ENCODE assay signal across 28 mouse cellular contexts in the genomic region with DNA sequence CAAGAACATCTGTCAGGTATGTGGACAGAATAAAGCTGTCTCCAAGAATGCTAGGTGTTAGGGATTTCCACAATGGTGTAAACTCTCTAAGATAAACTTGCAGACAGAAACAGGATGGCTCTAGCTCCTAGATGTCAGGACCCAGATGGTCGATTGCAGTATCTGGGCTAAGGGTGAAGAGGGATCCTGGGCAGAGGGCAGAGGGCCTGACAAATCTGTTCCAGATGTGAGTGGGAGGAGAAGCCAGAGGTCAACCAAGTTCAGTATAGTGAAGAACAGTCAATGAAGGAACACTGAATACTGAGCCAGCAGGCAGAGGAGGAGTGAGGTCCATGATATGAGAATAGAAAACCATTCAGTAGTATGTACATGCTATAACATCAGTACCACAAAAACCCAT.
DNase-seq lines count a peak whose midpoint lies in the region; ATAC-seq and TF ChIP-seq lines count a peak whose summit lies in the region.
"Had no signal": no experiment of that assay in that cellular context is flagged by ENCODE, and none has a peak within 500 bp of the region (broad histone marks: within the 10 kb centered on the region; RNA-seq: fewer than 3 reads in every experiment).

No protein-coding gene starts in this region.

- H3K27me3 ChIP-seq in embryonic facial prominence, embryonic 10.5 days (replicated peaks; ENCODE audit: low read depth, poor library complexity, severe bottlenecking) = no peaks in the 10 kb centered on the region
- H3K27me3 ChIP-seq in neural tube, embryonic 11.5 days (ENCODE audit: control insufficient read depth, insufficient read depth, low read length) = no peaks in the 10 kb centered on the region
- H3K27me3 ChIP-seq in heart, embryonic 10.5 days (ENCODE audit: insufficient read depth, poor library complexity, severe bottlenecking) = no peaks in the 10 kb centered on the region
- H3K27me3 ChIP-seq in heart, embryonic 11.5 days (ENCODE audit: control insufficient read depth, insufficient read depth, low read length) = no peaks in the 10 kb centered on the region
- H3K27me3 ChIP-seq: forebrain, embryonic 13.5 days; heart, embryonic 12.5 days; kidney, embryonic 15.5 days had no signal

- H3K4me3 ChIP-seq in lung, adult 2 months (replicated peaks; ENCODE audit: extremely low read depth, low read depth, low read length) = no peak overlapping the region
- no peak overlapping the region for H3K4me3 ChIP-seq in embryonic facial prominence, embryonic 10.5 days
- H3K4me3 ChIP-seq in neural tube, embryonic 11.5 days (ENCODE audit: low read depth, low read length) = no peak overlapping the region
- H3K4me3 ChIP-seq in heart, embryonic 10.5 days = no peak overlapping the region
- H3K4me3 ChIP-seq in heart, embryonic 11.5 days (ENCODE audit: low read depth, low read length) = no peak overlapping the region
- H3K4me3 ChIP-seq: forebrain, embryonic 13.5 days; heart, embryonic 12.5 days; kidney, embryonic 15.5 days; layer of hippocampus, adult 2 months had no signal

- 0 out of 2 replicates have a peak, but pooled peaks cover 4% of the 10 kb centered on the region for H3K9me3 ChIP-seq in embryonic facial prominence, embryonic 10.5 days
- no peaks in the 10 kb centered on the region for H3K9me3 ChIP-seq in neural tube, embryonic 11.5 days (ENCODE audit: control insufficient read depth, low read length)
- no peaks in the 10 kb centered on the region for H3K9me3 ChIP-seq in heart, embryonic 10.5 days
- H3K9me3 ChIP-seq in heart, embryonic 11.5 days (replicated peaks; ENCODE audit: control insufficient read depth, low read length) = no peaks in the 10 kb centered on the region
- H3K9me3 ChIP-seq: forebrain, embryonic 13.5 days; heart, embryonic 12.5 days; kidney, embryonic 15.5 days had no signal

- no peak for TF ChIP-seq POLR2A in lung, adult 2 months (IDR thresholded peaks at IDR 0.05; ENCODE audit: borderline replicate concordance, extremely low read depth, low read depth, low read length)

- no peak overlapping the region for H3K9ac ChIP-seq in neural tube, embryonic 11.5 days (ENCODE audit: low read length)
- H3K9ac ChIP-seq in heart, embryonic 11.5 days (ENCODE audit: low read depth, low read length) = no peak overlapping the region
- H3K9ac ChIP-seq: forebrain, embryonic 13.5 days; heart, embryonic 12.5 days; hindbrain, embryonic 14.5 days; kidney, embryonic 15.5 days had no signal

- no peaks in the 10 kb centered on the region for H3K4me1 ChIP-seq in lung, adult 2 months (ENCODE audit: control insufficient read depth, insufficient read depth, low read length)
- peaks cover 37% of the 10 kb centered on the region for H3K4me1 ChIP-seq in embryonic facial prominence, embryonic 10.5 days
- no peaks in the 10 kb centered on the region for H3K4me1 ChIP-seq in neural tube, embryonic 11.5 days (ENCODE audit: control insufficient read depth, insufficient read depth, low read length)
- no peaks in the 10 kb centered on the region for H3K4me1 ChIP-seq in heart, embryonic 10.5 days
- H3K4me1 ChIP-seq in heart, embryonic 11.5 days (ENCODE audit: control insufficient read depth, insufficient read depth, low read length) = no peaks in the 10 kb centered on the region
- H3K4me1 ChIP-seq: forebrain, embryonic 13.5 days; kidney, embryonic 15.5 days had no signal

- no peak overlapping the region; the same call in 1 of the 2 replicates for H3K27ac ChIP-seq in embryonic facial prominence, embryonic 10.5 days (replicated peaks)
- H3K27ac ChIP-seq in neural tube, embryonic 11.5 days (ENCODE audit: low read depth, low read length) = no peak overlapping the region
- no peak overlapping the region for H3K27ac ChIP-seq in heart, embryonic 10.5 days
- H3K27ac ChIP-seq in heart, embryonic 11.5 days (ENCODE audit: low read depth, low read length) = no peak overlapping the region
- H3K27ac ChIP-seq: forebrain, embryonic 13.5 days; hindbrain, embryonic 14.5 days; kidney, embryonic 15.5 days; layer of hippocampus, adult 2 months; macrophage had no signal

- ATAC-seq in neural tube, embryonic 11.5 days (ENCODE audit: insufficient read depth, low FRiP score, low TSS enrichment) = no peak
- ATAC-seq in heart, embryonic 11.5 days (replicated peaks; ENCODE audit: insufficient number of reproducible peaks, low FRiP score, low TSS enrichment) = no peak
- ATAC-seq: forebrain, embryonic 13.5 days; inflammation-experienced regulatory T-cells, adult 6 months had no signal

- H3K4me2 ChIP-seq in neural tube, embryonic 11.5 days (ENCODE audit: low read depth) = no peak overlapping the region
- H3K4me2 ChIP-seq in heart, embryonic 11.5 days = no peak overlapping the region
- H3K4me2 ChIP-seq: forebrain, embryonic 13.5 days; heart, embryonic 12.5 days; hindbrain, embryonic 14.5 days; kidney, embryonic 15.5 days; liver, embryonic 11.5 days had no signal

- no peak for TF ChIP-seq CTCF in lung, adult 2 months (IDR thresholded peaks at IDR 0.05; ENCODE audit: insufficient read depth, low read length)

- no peaks in the 10 kb centered on the region for H3K36me3 ChIP-seq in embryonic facial prominence, embryonic 10.5 days (replicated peaks)
- no peaks in the 10 kb centered on the region for H3K36me3 ChIP-seq in neural tube, embryonic 11.5 days (ENCODE audit: control insufficient read depth, insufficient read depth, low read length)
- no peaks in the 10 kb centered on the region for H3K36me3 ChIP-seq in heart, embryonic 10.5 days
- no peaks in the 10 kb centered on the region for H3K36me3 ChIP-seq in heart, embryonic 11.5 days (ENCODE audit: control insufficient read depth, insufficient read depth, low read length)
- H3K36me3 ChIP-seq: heart, embryonic 12.5 days; kidney, embryonic 15.5 days had no signal

- 36% methylated on average over 1 of the region's 1 CpGs for WGBS in lung, adult 2 months
- 23% methylated on average over 1 of the region's 1 CpGs for WGBS in embryonic facial prominence, embryonic 10.5 days
- 42% methylated on average over 1 of the region's 1 CpGs for WGBS in neural tube, embryonic 11.5 days
- 21% methylated on average over 1 of the region's 1 CpGs for WGBS in heart, embryonic 10.5 days
- WGBS in heart, embryonic 11.5 days (ENCODE audit: insufficient replicate concordance) = 29% methylated on average over 1 of the region's 1 CpGs

- peak; percentile 1 for DNase-seq in lung, postnatal 25 days (ENCODE audit: low spot score)
- DNase-seq in lung, adult 2 months = no peak
- DNase-seq in embryo, embryonic 10.5 days (ENCODE audit: low spot score) = peak; percentile 78
- DNase-seq in embryonic facial prominence, embryonic 10.5 days (ENCODE audit: low spot score) = peak; percentile 65
- peak; percentile 16 for DNase-seq in neural tube, embryonic 11.5 days (ENCODE audit: low spot score)
- no peak for DNase-seq in heart, embryonic 10.5 days (ENCODE audit: low spot score)
- DNase-seq in cerebellum, adult 11 months = no peak
- DNase-seq: adrenal gland, adult 2 months; B cell, adult 2 months; cerebellum, adult 8-10 months; cerebellum, postnatal 36 days; gastrocnemius, postnatal 14 days; heart, postnatal 4 days; kidney, adult 18-20 months; kidney, postnatal 36 days; left cerebral cortex, postnatal 4 days; midbrain, embryonic 14.5 days; right cerebral cortex, postnatal 4 days; thymus, adult 2 months had no signal

Comparison
In these comparisons a context has a peak if more than half of its experiments do, and no peak if none do; other contexts are left out.
1. DNase-seq: peak in lung, postnatal 25 days (single experiment), embryo, embryonic 10.5 days (single experiment), embryonic facial prominence, embryonic 10.5 days (single experiment) and neural tube, embryonic 11.5 days (single experiment); none in lung, adult 2 months (single experiment), heart, embryonic 10.5 days (single experiment) and cerebellum, adult 11 months (single experiment).